Mouse (Mus musculus): ENCODE measurements around the gene Bphl. TPM values are rescaled to one million over a fixed set of nuclear protein-coding genes. Genes with fewer than 3 reads are reported as not detected.
A peak's percentile ranks its signal among the peaks of the same experiment; 100 is the strongest.

Gene Bphl
- polyA plus RNA-seq, 1 experiment: 15.1 TPM

GRCm38 (mm10) chr13:34076561-34077491 is 39.4 kb downstream of the Bphl start:
- TF ChIP-seq GATA1 (IDR thresholded peaks at IDR 0.05; ENCODE audit: low read length): no peak

- TF ChIP-seq GATA1 (IDR thresholded peaks at IDR 0.05; ENCODE audit: low read length): no peak
Observed at GRCm38 (mm10) chr13:34077492-34078271, 40.3 kb downstream of the Bphl start, which contains the start of gene Tubb2a. TSS of gene Tubb2a (minus strand) at chr13:34078007.

- TF ChIP-seq GATA1 (IDR thresholded peaks at IDR 0.05; ENCODE audit: low read length): no peak
Observed at GRCm38 (mm10) chr13:34078500-34079280, 41.3 kb downstream of the Bphl start.

DNA sequence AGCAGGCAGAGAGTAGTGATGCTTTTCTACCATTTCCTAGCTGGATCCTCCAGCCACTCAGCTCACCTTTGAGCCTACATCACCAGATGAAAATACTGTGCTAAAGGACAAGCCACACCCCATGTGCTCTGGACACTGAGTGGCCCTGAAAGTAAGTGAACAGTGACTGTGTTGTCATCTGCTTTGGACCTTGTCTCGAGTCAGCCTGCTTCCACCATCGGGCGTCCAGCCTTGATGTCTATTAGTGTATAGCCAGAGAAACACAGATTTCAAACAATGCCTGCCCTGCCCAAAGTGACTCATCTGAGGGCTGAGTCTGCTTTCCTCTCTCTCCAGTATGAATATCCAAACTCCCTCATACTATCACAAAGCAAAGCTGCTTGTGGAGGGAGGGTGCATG is 42.4 kb downstream of the Bphl start:
- TF ChIP-seq GATA1 (IDR thresholded peaks at IDR 0.05; ENCODE audit: low read length): no peak

DNA sequence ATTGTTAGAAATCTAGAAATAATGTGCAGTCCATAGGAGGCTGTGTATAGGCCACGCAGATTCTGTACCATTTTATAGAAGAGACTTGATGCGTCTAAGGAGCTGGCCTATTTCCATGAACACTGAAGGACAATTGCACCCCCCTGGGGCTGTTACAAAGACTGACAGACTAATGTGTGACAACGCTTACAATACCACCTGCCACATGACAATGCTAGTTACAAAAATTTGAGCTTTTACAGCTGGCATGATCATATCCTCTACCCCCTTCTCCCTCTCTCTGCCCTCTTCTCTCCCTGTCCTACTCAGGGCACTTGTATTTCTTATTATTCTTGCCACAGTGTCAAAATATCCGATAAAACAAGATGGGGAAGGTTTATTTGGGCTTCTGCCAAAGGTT is 44.5 kb downstream of the Bphl start:
- no peak for TF ChIP-seq GATA1 (IDR thresholded peaks at IDR 0.05; ENCODE audit: low read length)

DNA sequence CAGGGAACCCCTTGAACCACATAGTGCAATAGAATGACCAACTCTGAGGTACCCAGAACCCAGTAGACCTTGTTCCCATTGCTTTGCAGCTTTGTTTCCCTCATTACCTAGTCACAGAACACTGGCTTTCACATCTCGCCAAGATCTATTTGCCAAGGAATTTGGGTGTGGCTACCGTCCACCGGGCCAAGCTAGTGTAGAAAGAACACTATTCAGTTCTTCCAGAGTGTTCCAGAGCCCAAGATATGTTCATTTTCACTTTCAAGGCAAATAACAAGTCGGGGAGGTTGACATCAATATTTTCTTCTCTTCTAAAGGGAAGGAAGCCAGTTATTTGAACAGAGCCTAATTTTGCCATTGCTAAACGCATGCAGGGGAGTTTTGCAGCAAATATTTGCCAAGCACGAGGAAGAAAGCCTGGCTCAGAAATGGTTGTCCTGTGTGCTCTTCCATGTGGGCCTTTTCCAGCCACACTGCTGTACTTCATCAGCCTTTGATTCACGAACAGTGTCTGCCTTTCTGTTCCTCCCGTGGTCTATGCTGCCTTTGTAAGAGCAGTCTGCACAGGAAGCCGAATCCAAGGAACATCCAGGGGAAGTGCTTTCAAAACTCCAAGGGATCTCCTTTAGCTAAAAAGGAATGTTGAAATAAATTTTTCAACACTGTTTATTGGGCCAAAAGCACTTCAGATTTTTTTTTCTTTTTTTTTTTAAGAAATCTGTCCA is 46.8 kb downstream of the Bphl start:
- TF ChIP-seq GATA1 (IDR thresholded peaks at IDR 0.05; ENCODE audit: low read length): no peak

DNA sequence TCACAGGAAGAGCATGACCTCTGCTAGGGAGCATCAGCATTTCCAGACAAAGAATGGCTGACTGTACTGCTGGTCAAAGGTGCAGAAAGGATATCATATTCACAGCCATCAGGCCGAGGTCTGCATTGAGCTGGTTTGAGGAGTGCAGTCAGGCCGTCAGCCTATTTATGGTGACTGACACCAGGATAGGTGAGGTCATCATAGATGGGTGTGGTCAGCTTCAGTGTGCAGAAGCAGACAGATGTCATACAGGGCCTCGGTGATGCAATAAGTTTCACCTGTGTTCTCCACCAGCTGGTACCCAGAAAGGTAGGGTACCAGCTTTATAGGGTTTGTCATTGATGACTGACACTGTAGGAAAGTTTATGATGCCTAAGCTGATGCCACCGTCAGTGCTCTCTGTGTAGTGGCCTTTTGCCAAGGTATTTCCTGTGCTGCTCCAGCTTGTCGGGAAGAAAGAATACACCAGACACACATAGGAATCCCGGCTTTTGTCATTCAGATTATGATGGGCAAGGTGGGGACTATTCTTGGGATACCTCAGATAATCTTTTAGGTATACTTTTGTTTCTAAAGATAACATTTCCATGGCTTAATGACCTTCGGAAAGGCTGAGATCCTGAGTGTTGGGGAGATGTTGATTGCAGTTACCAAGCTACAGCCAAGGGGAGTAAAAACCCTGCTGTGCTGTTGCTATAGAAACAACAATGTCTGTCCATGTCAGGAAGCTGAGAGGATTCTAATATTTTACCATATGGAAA is 49.8 kb downstream of the Bphl start:
- TF ChIP-seq GATA1 (IDR thresholded peaks at IDR 0.05; ENCODE audit: low read length): no peak

- TF ChIP-seq GATA1 (IDR thresholded peaks at IDR 0.05; ENCODE audit: low read length): no peak
Observed at GRCm38 (mm10) chr13:34088871-34089288, 51.5 kb downstream of the Bphl start.

DNA sequence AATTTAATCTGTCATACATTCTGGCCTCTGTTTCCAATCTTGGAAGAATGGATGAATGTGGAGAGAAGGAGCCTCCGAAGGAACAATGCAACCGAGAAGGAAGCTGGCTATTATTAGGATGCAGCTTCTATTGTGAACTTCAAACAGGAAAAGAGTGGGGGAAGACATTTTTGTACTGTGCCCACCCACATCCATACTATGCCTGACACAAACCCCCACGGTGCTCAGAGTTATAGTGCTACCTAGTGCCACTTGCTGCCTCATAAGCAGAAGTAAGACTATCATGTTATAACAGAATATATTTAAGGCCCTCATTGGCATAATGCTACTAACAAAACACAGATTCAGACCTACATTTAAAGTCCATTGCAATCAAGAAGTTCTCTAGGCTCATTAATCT is 52.0 kb downstream of the Bphl start:
- no peak for TF ChIP-seq GATA1 (IDR thresholded peaks at IDR 0.05; ENCODE audit: low read length)

DNA sequence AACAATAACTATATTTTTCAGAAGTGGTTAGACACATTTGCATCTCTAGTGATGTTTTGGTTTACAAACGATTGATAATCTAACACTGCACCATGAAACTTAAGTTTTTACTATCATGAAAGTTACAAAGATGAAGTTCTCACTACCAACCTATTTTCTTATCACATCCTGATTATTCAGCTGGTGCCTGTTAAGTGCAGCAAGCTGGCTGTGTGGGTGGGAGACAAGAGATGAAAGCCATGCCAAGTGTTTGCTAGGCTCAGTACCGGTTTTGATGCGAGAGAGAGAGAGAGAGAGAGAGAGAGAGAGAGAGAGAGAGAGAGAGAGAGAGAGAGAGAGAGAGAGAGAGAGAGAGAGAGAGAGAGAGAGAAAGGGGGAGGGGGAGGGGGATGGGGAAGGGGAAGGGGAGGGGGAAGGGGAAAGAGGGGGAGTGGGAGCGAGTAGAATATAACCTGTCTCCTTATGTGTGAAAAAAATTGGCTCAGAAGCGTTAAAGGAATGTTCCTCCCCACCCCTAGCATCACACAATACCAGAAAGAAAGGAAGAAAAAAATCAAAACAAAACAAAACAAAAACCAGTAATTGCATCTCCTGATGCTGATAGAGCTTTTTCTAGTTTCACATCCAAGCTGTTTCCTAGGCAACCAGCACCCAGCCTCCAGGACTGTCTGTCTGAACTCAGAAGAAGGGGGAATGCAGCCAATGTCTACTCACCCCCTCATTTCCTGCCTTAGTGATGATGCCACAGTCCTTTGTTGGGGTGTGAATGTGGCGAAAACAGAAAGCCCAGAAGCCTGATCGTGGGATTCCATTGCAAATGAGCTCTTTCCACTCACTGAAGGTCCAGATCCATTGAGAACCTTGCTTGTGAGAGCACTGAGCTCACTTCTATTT is 58.4 kb downstream of the Bphl start:
- no peak for TF ChIP-seq GATA1 (IDR thresholded peaks at IDR 0.05; ENCODE audit: low read length)

DNA sequence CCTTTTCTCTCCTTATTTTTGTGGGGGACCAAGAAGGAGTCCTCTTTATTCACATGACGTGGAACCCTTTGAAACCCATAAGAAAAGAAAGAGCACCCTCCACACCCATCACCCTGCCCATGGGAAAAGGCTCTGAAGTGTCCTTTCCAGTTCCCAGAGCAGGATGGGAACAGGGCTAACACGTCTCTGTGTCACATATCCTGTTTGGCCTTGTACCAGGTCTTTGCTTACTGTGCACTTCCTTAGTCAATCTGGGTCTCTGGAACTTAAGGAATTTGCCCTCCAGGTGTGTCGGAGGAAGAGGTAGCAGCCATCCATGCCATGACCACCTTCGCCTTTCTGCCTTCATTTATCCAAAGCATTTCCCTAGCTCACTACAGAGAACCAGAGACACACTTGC is 59.1 kb downstream of the Bphl start:
- no peak for TF ChIP-seq GATA1 (IDR thresholded peaks at IDR 0.05; ENCODE audit: low read length)

DNA sequence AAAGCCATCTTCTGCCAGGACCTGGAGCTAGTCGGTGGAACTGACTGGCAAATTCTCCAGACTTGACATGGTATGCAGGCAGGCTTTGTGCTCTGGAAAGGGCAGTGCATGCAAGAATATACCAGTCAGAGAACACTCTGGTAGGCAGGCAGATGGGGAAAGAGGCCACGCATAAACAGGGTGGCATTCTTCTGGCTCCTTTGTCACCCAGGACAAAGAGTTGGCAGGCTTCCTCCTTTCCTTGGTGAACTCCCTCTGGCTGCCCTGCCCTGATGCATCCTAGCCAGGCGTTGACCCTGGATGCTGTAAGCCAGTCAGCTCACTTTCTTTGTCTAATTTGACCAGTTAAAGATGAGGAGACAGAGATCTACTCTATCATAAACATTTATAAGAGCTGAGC is 59.7 kb downstream of the Bphl start:
- TF ChIP-seq GATA1 (IDR thresholded peaks at IDR 0.05; ENCODE audit: low read length): no peak

DNA sequence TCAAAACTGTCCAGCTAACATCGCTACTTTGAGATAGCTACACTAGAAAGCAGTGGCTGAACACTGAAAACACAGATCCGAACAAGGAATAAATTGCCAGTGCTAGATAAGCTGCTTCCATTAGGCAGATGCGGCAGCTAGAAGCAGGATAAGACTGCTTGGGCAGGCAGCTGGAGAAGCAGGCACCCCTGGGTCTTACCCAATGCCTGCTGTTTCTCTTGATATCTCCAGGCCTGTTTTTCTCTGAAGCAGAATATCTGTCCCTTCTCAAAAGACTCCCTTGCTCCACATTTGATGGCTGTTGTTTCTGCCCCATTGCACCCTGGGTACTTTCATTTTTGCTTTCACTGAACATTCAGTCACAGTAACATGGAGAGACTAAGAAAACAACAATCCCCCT is 63.3 kb downstream of the Bphl start:
- peak; percentile 80 for TF ChIP-seq GATA1 (IDR thresholded peaks at IDR 0.05; ENCODE audit: low read length)

Measured in G1E-ER4 (cell line).